ENCODE assay signal across 13 mouse cellular contexts in the genomic region with DNA sequence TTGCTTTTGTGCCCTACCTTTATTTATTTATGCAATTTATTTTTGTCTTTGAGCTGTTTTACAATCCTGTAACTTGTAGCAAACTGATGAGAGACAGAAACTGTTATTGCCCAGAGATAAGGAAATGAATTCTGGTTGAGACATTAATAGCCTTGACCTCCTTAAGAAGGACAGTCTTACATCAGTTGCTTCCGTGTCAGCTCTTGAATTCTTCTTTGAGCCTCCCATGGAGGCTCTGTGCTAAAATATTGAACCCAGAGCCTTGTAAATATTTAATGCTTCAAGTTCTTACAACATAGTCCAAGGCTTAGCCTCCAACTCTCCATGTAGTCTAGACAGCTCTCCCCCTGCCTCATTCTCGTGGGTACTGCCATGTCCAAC.
"Had no signal": no experiment of that assay in that cellular context is flagged by ENCODE, and none has a peak within 500 bp of the region (broad histone marks: within the 10 kb centered on the region; RNA-seq: fewer than 3 reads in every experiment).

No protein-coding gene starts in this region.

- H3K4me3 ChIP-seq: layer of hippocampus, adult 2 months; liver, embryonic 13.5 days; stomach, embryonic 15.5 days had no signal

- H3K4me2 ChIP-seq: liver, embryonic 13.5 days; midbrain, embryonic 11.5 days; stomach, embryonic 15.5 days had no signal

- H3K36me3 ChIP-seq: stomach, embryonic 15.5 days had no signal

- H3K9ac ChIP-seq: liver, embryonic 13.5 days; stomach, embryonic 15.5 days had no signal

- H3K27ac ChIP-seq: kidney, postnatal 0 days; layer of hippocampus, adult 2 months had no signal

- H3K9me3 ChIP-seq: liver, embryonic 13.5 days; stomach, embryonic 15.5 days had no signal

- DNase-seq: layer of hippocampus, adult 9-11 months; liver, embryonic 13.5 days; lung, adult 2 months; lung, postnatal 14 days; midbrain, embryonic 14.5 days; spleen, adult 18-20 months; thymus, adult 2 months; thymus, postnatal 14 days; thymus, postnatal 4 days had no signal

- H3K27me3 ChIP-seq: liver, embryonic 13.5 days; stomach, embryonic 15.5 days had no signal
